Mouse (Mus musculus) left cerebral cortex, postnatal 36 days (tissue): Measurements from ENCODE around the gene Dip2a. TPM values are rescaled to one million over a fixed set of nuclear protein-coding genes. Genes with fewer than 3 reads are reported as not detected.

Experiments used
- DNase-seq, 2 experiments: peaks; one replicate each; pipeline ENCODE4 v3.0.0; 2021 to 2022; ENCODE audit warnings: low spot score in 2 of 2, mixed read lengths in 1 of 2
- intact Hi-C: fragments of 180-260 bp; cut with DNase I; formaldehyde crosslinking; loops from one replicate; pipeline ENCODE4 v1.15.1; 2025
- total RNA-seq, 2 experiments: library from RNA; stranded (reverse); gene quantifications; 2 replicates each; pipeline ENCODE4 v1.2.3; 2021

The Dip2a gene
- 10 to 100 TPM; 57.4 to 61.4 TPM for total RNA-seq

- peak; percentile 92 to 96 for DNase-seq
- intact Hi-C loops, result no loop called here
These were observed at the start of gene Dip2a for GRCm38 (mm10) chr10:76344711-76345539. Dip2a (minus strand) TSS chr10:76345291.

GRCm38 (mm10) chr10:76392596-76392995 lies 47.5 kb upstream of the Dip2a start:
- no peak for DNase-seq
- intact Hi-C loops, result no loop called here

- no peak for DNase-seq
- intact Hi-C loops, result no loop called here
These were observed 46.7 kb upstream of the Dip2a start for GRCm38 (mm10) chr10:76391786-76392185.

GRCm38 (mm10) chr10:76391166-76391565 lies 46.1 kb upstream of the Dip2a start:
- DNase-seq, result no peak
- intact Hi-C loops, result no loop called here

- intact Hi-C loops, result no loop called here
These were observed 29.9 kb upstream of the Dip2a start for GRCm38 (mm10) chr10:76374981-76375380.

GRCm38 (mm10) chr10:76371736-76372135 lies 26.6 kb upstream of the Dip2a start:
- DNase-seq, result peak in 1 of 2 experiments; percentile 23
- intact Hi-C loops, result no loop called here

More at GRCm38 (mm10) chr10:76374981-76375380, 29.9 kb upstream of the Dip2a start:
- DNase-seq, result no peak

- intact Hi-C loops, result no loop called here
These were observed 23.7 kb upstream of the Dip2a start for GRCm38 (mm10) chr10:76368766-76369165.

GRCm38 (mm10) chr10:76363233-76363632 lies 18.1 kb upstream of the Dip2a start:
- DNase-seq, result no peak
- intact Hi-C loops, result no loop called here

More at GRCm38 (mm10) chr10:76368766-76369165, 23.7 kb upstream of the Dip2a start:
- peak in 1 of 2 experiments; percentile 40 for DNase-seq

- peak in 1 of 2 experiments; percentile 34 for DNase-seq
- intact Hi-C loops, result no loop called here
These were observed 13.4 kb upstream of the Dip2a start for GRCm38 (mm10) chr10:76358468-76358867.

GRCm38 (mm10) chr10:76357286-76357875 lies 12.3 kb upstream of the Dip2a start:
- DNase-seq, result no peak
- intact Hi-C loops, result no loop called here

GRCm38 (mm10) chr10:76354974-76355373 lies 9.9 kb upstream of the Dip2a start:
- intact Hi-C loops, result no loop called here
- no peak for DNase-seq

GRCm38 (mm10) chr10:76353986-76354385 lies 8.9 kb upstream of the Dip2a start:
- no peak for DNase-seq
- intact Hi-C loops, result no loop called here

GRCm38 (mm10) chr10:76351953-76352352 lies 6.9 kb upstream of the Dip2a start:
- no peak for DNase-seq
- intact Hi-C loops, result no loop called here

GRCm38 (mm10) chr10:76346589-76346988 lies 1.5 kb upstream of the Dip2a start:
- intact Hi-C loops, result no loop called here
- DNase-seq, result no peak

- intact Hi-C loops, result no loop called here
These were observed 976 bp upstream of the Dip2a start for GRCm38 (mm10) chr10:76346043-76346491.

GRCm38 (mm10) chr10:76345540-76345902 lies 430 bp upstream of the Dip2a start:
- intact Hi-C loops, result no loop called here
- DNase-seq, result no peak

More at GRCm38 (mm10) chr10:76346043-76346491, 976 bp upstream of the Dip2a start:
- no peak for DNase-seq

GRCm38 (mm10) chr10:76334350-76334749 lies 10.7 kb downstream of the Dip2a start:
- no peak for DNase-seq
- intact Hi-C loops, result no loop called here

- intact Hi-C loops, result no loop called here
- no peak for DNase-seq
These were observed 13.1 kb downstream of the Dip2a start for GRCm38 (mm10) chr10:76332040-76332439.

GRCm38 (mm10) chr10:76329093-76329492 lies 16.0 kb downstream of the Dip2a start:
- DNase-seq, result no peak
- intact Hi-C loops, result no loop called here

GRCm38 (mm10) chr10:76328574-76328973 lies 16.5 kb downstream of the Dip2a start:
- DNase-seq, result no peak
- intact Hi-C loops, result no loop called here
